Mouse (Mus musculus): ENCODE results near the gene Zc3h14.
A peak's percentile ranks its signal among the peaks of the same experiment; 100 is the strongest.

The Zc3h14 gene

GRCm38 (mm10) chr12:98741011-98741501 is 5.7 kb upstream of the Zc3h14 start:
- no peak for DNase-seq

GRCm38 (mm10) chr12:98745626-98746025 is 1.1 kb upstream of the Zc3h14 start:
- no peak for DNase-seq

GRCm38 (mm10) chr12:98746131-98746530 is 633 bp upstream of the Zc3h14 start:
- no peak for DNase-seq

GRCm38 (mm10) chr12:98747380-98747753 is 603 bp downstream of the Zc3h14 start:
- DNase-seq = no peak

GRCm38 (mm10) chr12:98757636-98758035 is 10.9 kb downstream of the Zc3h14 start:
- no peak for DNase-seq

GRCm38 (mm10) chr12:98759700-98760099 is 12.9 kb downstream of the Zc3h14 start:
- no peak for DNase-seq

- no peak for DNase-seq
Observed at GRCm38 (mm10) chr12:98766241-98766640, 19.5 kb downstream of the Zc3h14 start.

GRCm38 (mm10) chr12:98777509-98777908 is 30.7 kb downstream of the Zc3h14 start:
- DNase-seq = no peak

GRCm38 (mm10) chr12:98779148-98779547 is 32.4 kb downstream of the Zc3h14 start:
- DNase-seq = peak; percentile 21

- DNase-seq = no peak
Observed at GRCm38 (mm10) chr12:98784251-98784650, 37.5 kb downstream of the Zc3h14 start.

GRCm38 (mm10) chr12:98795731-98796318 is 49.1 kb downstream of the Zc3h14 start:
- no peak for DNase-seq

- no peak for DNase-seq
Observed at GRCm38 (mm10) chr12:98800334-98800733, 53.6 kb downstream of the Zc3h14 start.

- no peak for DNase-seq
Observed at GRCm38 (mm10) chr12:98802245-98802644, 55.5 kb downstream of the Zc3h14 start.

GRCm38 (mm10) chr12:98804078-98804748 is 57.4 kb downstream of the Zc3h14 start:
- no peak for DNase-seq

GRCm38 (mm10) chr12:98820781-98821180 is 74.0 kb downstream of the Zc3h14 start:
- no peak for DNase-seq

- no peak for DNase-seq
Observed at GRCm38 (mm10) chr12:98831122-98831521, 84.4 kb downstream of the Zc3h14 start.

- DNase-seq = no peak
Observed at GRCm38 (mm10) chr12:98832929-98833598, 86.3 kb downstream of the Zc3h14 start.

GRCm38 (mm10) chr12:98833901-98834300 is 87.1 kb downstream of the Zc3h14 start:
- DNase-seq = no peak

GRCm38 (mm10) chr12:98834879-98835278 is 88.1 kb downstream of the Zc3h14 start:
- DNase-seq = no peak

- DNase-seq = no peak
Observed at GRCm38 (mm10) chr12:98835466-98835865, 88.7 kb downstream of the Zc3h14 start.

Measured in right cerebral cortex, postnatal 4 days (tissue).